Mouse (Mus musculus): ENCODE measurements around the gene Mad1l1.

The Mad1l1 gene

GRCm38 (mm10) chr5:140083911-140084310 lies 237.4 kb downstream of the Mad1l1 start:
- no peak for DNase-seq

GRCm38 (mm10) chr5:140082204-140082812 lies 239.0 kb downstream of the Mad1l1 start:
- DNase-seq: no peak

GRCm38 (mm10) chr5:140081084-140081483 lies 240.3 kb downstream of the Mad1l1 start:
- no peak for DNase-seq

GRCm38 (mm10) chr5:140079511-140079910 lies 241.8 kb downstream of the Mad1l1 start:
- no peak for DNase-seq

- DNase-seq: no peak
These were observed 242.9 kb downstream of the Mad1l1 start for GRCm38 (mm10) chr5:140078406-140078805.

GRCm38 (mm10) chr5:140076438-140076837 lies 244.9 kb downstream of the Mad1l1 start:
- DNase-seq: no peak

- DNase-seq: no peak
These were observed 247.7 kb downstream of the Mad1l1 start for GRCm38 (mm10) chr5:140073671-140074116.

- no peak for DNase-seq
These were observed 248.1 kb downstream of the Mad1l1 start for GRCm38 (mm10) chr5:140073148-140073670.

- no peak for DNase-seq
These were observed 252.8 kb downstream of the Mad1l1 start for GRCm38 (mm10) chr5:140068506-140068905.

GRCm38 (mm10) chr5:140068051-140068450 lies 253.3 kb downstream of the Mad1l1 start:
- DNase-seq: no peak

- DNase-seq: no peak
These were observed 254.6 kb downstream of the Mad1l1 start for GRCm38 (mm10) chr5:140066769-140067168.

- DNase-seq: peak; percentile 46 to 49
These were observed 255.1 kb downstream of the Mad1l1 start for GRCm38 (mm10) chr5:140066281-140066680.

GRCm38 (mm10) chr5:140065281-140065945 lies 255.9 kb downstream of the Mad1l1 start:
- DNase-seq: no peak

GRCm38 (mm10) chr5:140064521-140064920 lies 256.8 kb downstream of the Mad1l1 start:
- DNase-seq: no peak

GRCm38 (mm10) chr5:140062828-140063227 lies 258.5 kb downstream of the Mad1l1 start:
- DNase-seq: no peak

- DNase-seq: no peak
These were observed 259.0 kb downstream of the Mad1l1 start for GRCm38 (mm10) chr5:140062316-140062715.

- no peak for DNase-seq
These were observed 260.0 kb downstream of the Mad1l1 start for GRCm38 (mm10) chr5:140061296-140061879.

GRCm38 (mm10) chr5:140056291-140056690 lies 265.1 kb downstream of the Mad1l1 start:
- no peak for DNase-seq

- peak in 1 of 2 experiments; percentile 52 for DNase-seq
These were observed 265.9 kb downstream of the Mad1l1 start for GRCm38 (mm10) chr5:140055431-140055830.

GRCm38 (mm10) chr5:140053626-140054025 lies 267.7 kb downstream of the Mad1l1 start:
- no peak for DNase-seq

GRCm38 (mm10) chr5:140052405-140052804 lies 268.9 kb downstream of the Mad1l1 start:
- DNase-seq: no peak

- no peak for DNase-seq
These were observed 275.9 kb downstream of the Mad1l1 start for GRCm38 (mm10) chr5:140045453-140045852.

GRCm38 (mm10) chr5:140043002-140043401 lies 278.4 kb downstream of the Mad1l1 start:
- no peak for DNase-seq
